Mouse (Mus musculus) embryonic facial prominence, embryonic 11.5 days (tissue): ENCODE data around the gene 1700030K09Rik. TPM values are rescaled to one million over a fixed set of nuclear protein-coding genes. Genes with fewer than 3 reads are reported as not detected.

Source experiments
- ATAC-seq: fragments of 200-750 bp; cut with Nextera tagmentation; replicated peaks from 2 replicates; pipeline ENCODE4 v1.8.0; 2017; ENCODE audit warnings: low read depth; ENCODE audit not compliant: insufficient number of reproducible peaks, low FRiP score, low TSS enrichment
- DNase-seq: peaks from one replicate; pipeline ENCODE4 v3.0.0-alpha.2; 2015; ENCODE audit warnings: low spot score
- H3K27ac ChIP-seq: fragments of 300-500 bp; sonication (generic); replicated peaks from 2 replicates; pipeline ENCODE4 v1.5.1; 2014; ENCODE audit warnings: mild to moderate bottlenecking, low read depth, low read length, control low read depth
- H3K27me3 ChIP-seq: fragments of 300-500 bp; sonication (generic); 2 replicates; pipeline ENCODE4 v1.6.1; 2014; ENCODE audit warnings: mild to moderate bottlenecking, low read length, moderate library complexity, mixed read lengths; ENCODE audit not compliant: control insufficient read depth, insufficient read depth
- H3K36me3 ChIP-seq: fragments of 300-500 bp; sonication (generic); replicated peaks from 2 replicates; pipeline ENCODE4 v1.6.1; 2014; ENCODE audit warnings: low read depth, mild to moderate bottlenecking, low read length, moderate library complexity, mixed read lengths; ENCODE audit not compliant: control insufficient read depth, insufficient read depth
- H3K4me1 ChIP-seq: fragments of 300-500 bp; sonication (generic); 2 replicates; pipeline ENCODE4 v1.6.1; 2014; ENCODE audit warnings: low read length, mixed read lengths; ENCODE audit not compliant: control insufficient read depth, insufficient read depth
- H3K4me2 ChIP-seq: fragments of 300-500 bp; sonication (generic); 2 replicates; pipeline ENCODE4 v1.6.1; 2014; ENCODE audit warnings: low read depth, mild to moderate bottlenecking, control low read depth, low read length, moderate library complexity
- H3K4me3 ChIP-seq: fragments of 300-500 bp; sonication (generic); 2 replicates; pipeline ENCODE4 v1.5.1; 2014; ENCODE audit warnings: low read depth, low read length, control low read depth
- H3K9ac ChIP-seq: fragments of 300-500 bp; sonication (generic); replicated peaks from 2 replicates; pipeline ENCODE4 v1.6.1; 2014; ENCODE audit warnings: mild to moderate bottlenecking, control low read depth, low read length
- H3K9me3 ChIP-seq: fragments of 300-500 bp; sonication (generic); replicated peaks from 2 replicates; pipeline ENCODE4 v1.6.1; 2016; ENCODE audit warnings: mild to moderate bottlenecking, low read length, inconsistent platforms, mixed read lengths; ENCODE audit not compliant: control insufficient read depth
- WGBS: fragments of 180-500 bp; shearing (Covaris S2); extraction: QIAGEN DNeasy Blood & Tissue Kit; methylation state at CpG from one replicate; pipeline ENCODE4 v1.1.7; 2014; 5-methylcytosine and 5-hydroxymethylcytosine counted together
- polyA plus RNA-seq: library from polyadenylated mRNA; unstranded; fragments of >200 nt; fragmentation: Nextera tagmentation; extraction: Ambion mirVana; gene quantifications from 2 replicates; pipeline ENCODE4 v1.2.1, GENCODE M21; 2014

Gene 1700030K09Rik
- polyA plus RNA-seq, 1 experiment from 2014 or later = 12.3 TPM

DNA sequence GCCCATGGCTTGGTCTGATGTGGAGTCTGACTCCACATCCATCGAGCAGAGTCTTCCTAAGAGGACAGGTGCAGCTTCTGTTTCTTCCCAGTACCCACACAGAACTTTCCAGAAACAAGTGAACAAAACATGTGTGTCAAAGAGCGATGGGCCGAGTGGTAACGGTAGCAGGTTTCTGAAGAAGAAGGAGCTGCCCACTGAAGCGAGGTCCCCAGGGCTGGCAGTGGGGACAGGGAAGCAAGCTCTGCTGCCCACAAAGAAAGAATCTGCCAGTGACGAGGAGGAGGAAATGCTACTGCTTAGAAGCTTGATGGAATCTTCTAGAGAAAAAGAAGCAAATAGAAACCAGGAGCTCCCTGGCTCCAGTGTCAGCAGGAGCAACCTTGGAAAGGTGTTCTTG is 1.4 kb downstream of the 1700030K09Rik start:
- Histone ChIP-seq H3K27ac (no peak overlapping the region), H3K4me1 (no peaks in the 10 kb centered on the region), H3K9me3 (no peaks in the 10 kb centered on the region), H3K36me3 (peaks cover 3% of the 10 kb centered on the region; the same call in 1 of the 2 replicates), H3K4me2 (no peak overlapping the region), H3K27me3 (no peaks in the 10 kb centered on the region), H3K9ac (no peak overlapping the region), H3K4me3 (no peak overlapping the region)
- 92% methylated on average over 6 of the region's 6 CpGs for WGBS
- DNase-seq (no peak), ATAC-seq (no peak)

GRCm38 (mm10) chr8:72451516-72451915 is 7.8 kb downstream of the 1700030K09Rik start:
- H3K4me2 ChIP-seq = no peak overlapping the region
- no peak overlapping the region for H3K9ac ChIP-seq
- DNase-seq (no peak), ATAC-seq (no peak)
- 89% methylated on average over 8 of the region's 8 CpGs for WGBS
- H3K27me3 ChIP-seq = no peaks in the 10 kb centered on the region
- H3K9me3 ChIP-seq = no peaks in the 10 kb centered on the region
- H3K4me1 ChIP-seq = no peaks in the 10 kb centered on the region
- peaks cover 5% of the 10 kb centered on the region for H3K36me3 ChIP-seq
- H3K4me3 ChIP-seq = no peak overlapping the region
- no peak overlapping the region for H3K27ac ChIP-seq

DNA sequence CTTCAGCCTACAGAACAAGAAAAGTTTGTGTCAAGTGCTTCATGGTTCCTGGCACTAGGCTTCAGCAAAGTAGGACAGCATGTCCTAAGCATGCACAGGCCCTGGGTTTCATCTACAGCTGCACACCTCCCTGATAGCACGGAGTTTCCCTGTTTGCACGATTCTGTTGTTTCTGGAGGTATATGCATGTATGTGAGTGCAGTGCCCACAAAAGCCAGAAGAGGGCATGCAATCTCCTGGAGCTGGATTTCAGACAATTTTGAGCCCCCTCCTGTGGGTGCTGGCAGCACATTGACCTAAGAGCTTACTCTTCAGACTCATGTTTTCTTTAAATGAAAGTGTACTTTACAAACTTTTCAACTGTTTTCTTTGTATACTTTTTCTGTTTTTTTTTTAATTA is 10.2 kb downstream of the 1700030K09Rik start:
- no peak overlapping the region for H3K27ac ChIP-seq
- 97% methylated on average over 2 of the region's 2 CpGs for WGBS
- ATAC-seq = no peak
- no peak overlapping the region for H3K9ac ChIP-seq
- H3K27me3 ChIP-seq = no peaks in the 10 kb centered on the region
- H3K4me3 ChIP-seq = no peak overlapping the region
- peaks cover 5% of the 10 kb centered on the region for H3K36me3 ChIP-seq
- DNase-seq = no peak
- no peaks in the 10 kb centered on the region for H3K9me3 ChIP-seq
- no peak overlapping the region for H3K4me2 ChIP-seq
- no peaks in the 10 kb centered on the region for H3K4me1 ChIP-seq

DNA sequence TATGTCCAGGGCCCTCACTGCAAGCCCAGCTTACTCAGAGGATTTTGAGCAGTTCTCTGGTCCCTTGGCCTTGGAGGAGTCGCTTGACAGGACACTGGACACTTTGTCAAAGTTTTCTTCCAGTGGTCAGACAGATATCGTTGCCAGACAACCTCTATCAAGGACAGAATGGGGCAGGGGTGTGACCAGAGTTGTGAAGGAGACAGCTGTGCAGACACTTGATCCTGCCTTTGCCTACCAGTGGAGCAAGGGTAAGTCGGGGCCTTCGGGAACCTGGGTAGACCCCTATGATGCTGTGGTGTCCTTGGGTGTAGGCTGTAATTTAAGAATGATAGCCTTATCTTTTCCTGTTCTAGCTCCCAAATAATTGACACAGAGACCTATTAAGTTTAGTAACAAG is 11.6 kb downstream of the 1700030K09Rik start:
- Histone ChIP-seq H3K27me3 (no peaks in the 10 kb centered on the region), H3K9me3 (no peaks in the 10 kb centered on the region), H3K27ac (no peak overlapping the region), H3K9ac (no peak overlapping the region), H3K36me3 (peaks cover 7% of the 10 kb centered on the region), H3K4me1 (no peaks in the 10 kb centered on the region), H3K4me2 (no peak overlapping the region), H3K4me3 (no peak overlapping the region)
- DNase-seq (no peak), ATAC-seq (no peak)
- 88% methylated on average over 4 of the region's 4 CpGs for WGBS

DNA sequence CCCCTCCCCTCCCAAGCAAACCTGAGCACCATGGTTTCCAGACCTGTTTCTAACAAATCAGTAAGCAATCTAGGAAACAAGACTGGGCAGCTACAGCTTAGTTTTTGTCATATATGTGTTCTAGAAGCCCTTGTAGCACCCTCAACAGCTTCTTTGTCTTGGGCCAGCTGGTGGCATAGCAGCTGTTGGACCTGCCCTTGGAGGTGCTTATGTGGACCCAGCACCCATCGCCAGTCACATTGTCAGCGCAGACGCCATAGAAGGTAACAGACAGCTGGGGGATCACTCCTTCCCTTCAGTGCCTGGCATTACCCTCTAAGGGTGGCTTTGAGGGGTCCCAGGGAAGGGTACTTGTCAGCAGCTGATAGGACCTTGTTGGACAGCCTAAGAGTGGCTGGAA is 14.1 kb downstream of the 1700030K09Rik start:
- DNase-seq (no peak), ATAC-seq (no peak)
- Histone ChIP-seq H3K4me3 (no peak overlapping the region), H3K4me2 (no peak overlapping the region), H3K9me3 (no peaks in the 10 kb centered on the region), H3K27me3 (no peaks in the 10 kb centered on the region), H3K4me1 (no peaks in the 10 kb centered on the region), H3K36me3 (peaks cover 25% of the 10 kb centered on the region), H3K9ac (no peak overlapping the region), H3K27ac (no peak overlapping the region)
- 96% methylated on average over 3 of the region's 3 CpGs for WGBS

DNA sequence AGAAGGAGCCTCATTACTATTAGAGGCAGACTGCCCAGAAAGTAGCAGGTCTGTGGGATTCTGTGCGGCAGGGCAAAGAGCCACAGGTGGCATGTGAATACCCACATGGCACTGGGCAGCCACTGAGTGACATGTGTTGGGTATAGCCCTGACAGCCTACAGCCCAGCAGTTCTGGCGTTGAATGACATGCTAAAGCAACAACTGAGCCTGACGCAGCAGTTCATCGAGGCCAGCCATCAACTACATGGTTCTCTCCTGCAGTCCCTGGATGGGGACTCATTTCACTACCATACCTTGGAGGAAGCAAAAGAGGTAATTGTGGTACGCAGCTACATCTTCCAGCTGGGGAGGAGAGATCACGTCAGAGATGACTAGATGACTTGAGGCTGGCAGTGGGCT is 14.8 kb downstream of the 1700030K09Rik start:
- no peak overlapping the region for H3K27ac ChIP-seq
- H3K36me3 ChIP-seq = peaks cover 32% of the 10 kb centered on the region
- no peaks in the 10 kb centered on the region for H3K27me3 ChIP-seq
- no peak overlapping the region for H3K4me2 ChIP-seq
- DNase-seq = no peak
- no peaks in the 10 kb centered on the region for H3K9me3 ChIP-seq
- H3K9ac ChIP-seq = no peak overlapping the region
- WGBS = 87% methylated on average over 6 of the region's 6 CpGs
- H3K4me3 ChIP-seq = no peak overlapping the region
- no peaks in the 10 kb centered on the region for H3K4me1 ChIP-seq
- no peak for ATAC-seq

DNA sequence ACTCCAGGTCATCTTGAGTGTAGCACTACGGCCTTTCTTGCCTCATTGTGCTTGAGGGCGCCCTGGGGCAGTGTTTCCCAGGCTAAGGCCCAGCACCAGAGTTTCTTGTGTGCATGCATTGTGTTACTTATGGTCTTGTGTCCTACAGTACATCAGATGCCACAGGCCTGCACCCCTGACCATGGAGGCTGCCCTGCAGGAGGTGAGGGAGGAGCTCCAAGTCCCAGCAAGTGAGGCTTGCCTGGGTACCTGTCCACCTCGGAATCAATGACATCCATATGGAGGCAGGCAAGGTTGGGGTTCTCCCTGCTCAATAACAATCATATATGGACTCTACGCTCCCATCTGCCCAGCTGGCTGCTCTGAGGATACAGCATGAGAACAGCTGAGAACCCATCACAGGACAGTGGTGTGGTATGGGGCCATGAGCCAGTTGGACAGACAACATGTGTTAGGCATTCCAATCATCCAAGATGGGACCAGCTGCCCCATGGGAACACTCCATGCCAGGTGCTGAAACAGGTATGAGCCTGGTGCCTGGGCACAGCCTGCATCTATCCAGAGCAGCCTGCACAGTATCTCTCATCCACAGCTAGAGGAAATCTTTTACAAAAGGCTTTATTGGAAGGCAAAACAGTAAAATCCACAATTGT is 16.3 kb downstream of the 1700030K09Rik start:
- 82% methylated on average over 4 of the region's 4 CpGs for WGBS
- DNase-seq (no peak), ATAC-seq (no peak)
- Histone ChIP-seq H3K9ac (no peak overlapping the region), H3K4me3 (no peak overlapping the region), H3K4me1 (no peaks in the 10 kb centered on the region), H3K27me3 (no peaks in the 10 kb centered on the region), H3K4me2 (no peak overlapping the region), H3K27ac (no peak overlapping the region), H3K36me3 (peaks cover 37% of the 10 kb centered on the region), H3K9me3 (no peaks in the 10 kb centered on the region)

- no peak overlapping the region for H3K4me3 ChIP-seq
- H3K4me1 ChIP-seq = no peaks in the 10 kb centered on the region
- DNase-seq (no peak), ATAC-seq (no peak)
- no peak overlapping the region for H3K4me2 ChIP-seq
- whole genome bisulfite sequencing = 97% methylated on average over 10 of the region's 10 CpGs
- no peak overlapping the region for H3K9ac ChIP-seq
- peaks cover 62% of the 10 kb centered on the region for H3K36me3 ChIP-seq
- H3K27ac ChIP-seq = no peak overlapping the region
- H3K9me3 ChIP-seq = no peaks in the 10 kb centered on the region
- no peaks in the 10 kb centered on the region for H3K27me3 ChIP-seq
Measured at GRCm38 (mm10) chr8:72464211-72464610, 20.5 kb downstream of the 1700030K09Rik start.
